Mouse (Mus musculus): ENCODE measurements around the gene Pik3cb. TPM values are rescaled to one million over a fixed set of nuclear protein-coding genes. Genes with fewer than 3 reads are reported as not detected.

The Pik3cb gene
- total RNA-seq, 1 experiment: 10.2 TPM

- TF ChIP-seq ZNF384 (IDR thresholded peaks at IDR 0.05; ENCODE audit: low read depth, low read length) (no peak), MAFK (IDR thresholded peaks at IDR 0.05; ENCODE audit: insufficient read depth, low read depth, low read length) (no peak), CHD2 (IDR thresholded peaks at IDR 0.05; ENCODE audit: low read depth, low read length) (no peak), ZC3H11A (IDR thresholded peaks at IDR 0.05; ENCODE audit: borderline replicate concordance, low read depth, low read length) (no peak), HCFC1 (IDR thresholded peaks at IDR 0.05; ENCODE audit: borderline replicate concordance, insufficient read depth, low read length) (no peak)
- Histone ChIP-seq H3K9ac (ENCODE audit: insufficient read depth, low read depth, low read length, poor library complexity, severe bottlenecking) (no peak overlapping the region), H3K4me1 (ENCODE audit: control insufficient read depth in 2 of 2, insufficient read depth in 2 of 2, low read length in 2 of 2, poor library complexity in 1 of 2) (peaks cover 0 to 5% of the 10 kb centered on the region in 2 experiments; a peak in 3 of 4 replicates), H3K27ac (ENCODE audit: insufficient read depth, low read depth, low read length, poor library complexity, severe bottlenecking) (no peak overlapping the region), H3K9me3 (ENCODE audit: control insufficient read depth, insufficient read depth, low read depth, low read length) (no peaks in the 10 kb centered on the region), H3K36me3 (ENCODE audit: control insufficient read depth, insufficient read depth, low read length, poor library complexity, severe bottlenecking) (peaks cover 5% of the 10 kb centered on the region; the same call in 1 of the 2 replicates), H3K4me3 (ENCODE audit: insufficient read depth in 1 of 2, low read depth in 1 of 2, low read length in 2 of 2, poor library complexity in 1 of 2, severe bottlenecking in 1 of 2) (no peak overlapping the region)
- DNase-seq (ENCODE audit: low read depth, low spot score): no peak
- in situ Hi-C loops (cut with MboI; ENCODE audit: low sequenced_read_pairs in 2 of 2, unreplicated experiment in 2 of 2): no loop called here
These were observed 41.8 kb downstream of the Pik3cb start for GRCm38 (mm10) chr9:99098482-99099129.

- Histone ChIP-seq H3K36me3 (ENCODE audit: control insufficient read depth, insufficient read depth, low read length, poor library complexity, severe bottlenecking) (peaks cover 5% of the 10 kb centered on the region; the same call in 1 of the 2 replicates), H3K9ac (ENCODE audit: insufficient read depth, low read depth, low read length, poor library complexity, severe bottlenecking) (no peak overlapping the region), H3K4me3 (ENCODE audit: insufficient read depth in 1 of 2, low read depth in 1 of 2, low read length in 2 of 2, poor library complexity in 1 of 2, severe bottlenecking in 1 of 2) (no peak overlapping the region), H3K9me3 (ENCODE audit: control insufficient read depth, insufficient read depth, low read depth, low read length) (no peaks in the 10 kb centered on the region), H3K27ac (ENCODE audit: insufficient read depth, low read depth, low read length, poor library complexity, severe bottlenecking) (no peak overlapping the region), H3K4me1 (ENCODE audit: control insufficient read depth in 2 of 2, insufficient read depth in 2 of 2, low read length in 2 of 2, poor library complexity in 1 of 2) (peaks cover 0 to 1% of the 10 kb centered on the region in 2 experiments; a peak in 1 of 4 replicates)
- no peak for TF ChIP-seq HCFC1 (IDR thresholded peaks at IDR 0.05; ENCODE audit: borderline replicate concordance, insufficient read depth, low read length)
- no peak for TF ChIP-seq ZNF384 (IDR thresholded peaks at IDR 0.05; ENCODE audit: low read depth, low read length)
- TF ChIP-seq CHD2 (IDR thresholded peaks at IDR 0.05; ENCODE audit: low read depth, low read length): no peak
- no peak for TF ChIP-seq MAFK (IDR thresholded peaks at IDR 0.05; ENCODE audit: insufficient read depth, low read depth, low read length)
- no peak for TF ChIP-seq ZC3H11A (IDR thresholded peaks at IDR 0.05; ENCODE audit: borderline replicate concordance, low read depth, low read length)
- in situ Hi-C loops (cut with MboI; ENCODE audit: low sequenced_read_pairs in 2 of 2, unreplicated experiment in 2 of 2): no loop called here
- no peak for DNase-seq (ENCODE audit: low read depth, low spot score)
These were observed 42.8 kb downstream of the Pik3cb start for GRCm38 (mm10) chr9:99097668-99098067.

GRCm38 (mm10) chr9:99095192-99095591 is 45.2 kb downstream of the Pik3cb start:
- Histone ChIP-seq H3K4me3 (ENCODE audit: insufficient read depth in 1 of 2, low read depth in 1 of 2, low read length in 2 of 2, poor library complexity in 1 of 2, severe bottlenecking in 1 of 2) (no peak overlapping the region), H3K4me1 (ENCODE audit: control insufficient read depth in 2 of 2, insufficient read depth in 2 of 2, low read length in 2 of 2, poor library complexity in 1 of 2) (0 out of 4 replicates have a peak, but pooled peaks cover 0 to 1% of the 10 kb centered on the region in 2 experiments), H3K36me3 (ENCODE audit: control insufficient read depth, insufficient read depth, low read length, poor library complexity, severe bottlenecking) (peaks cover 3% of the 10 kb centered on the region; the same call in 1 of the 2 replicates), H3K27ac (ENCODE audit: insufficient read depth, low read depth, low read length, poor library complexity, severe bottlenecking) (no peak overlapping the region), H3K9ac (ENCODE audit: insufficient read depth, low read depth, low read length, poor library complexity, severe bottlenecking) (no peak overlapping the region), H3K9me3 (ENCODE audit: control insufficient read depth, insufficient read depth, low read depth, low read length) (no peaks in the 10 kb centered on the region)
- no peak for DNase-seq (ENCODE audit: low read depth, low spot score)
- TF ChIP-seq ZC3H11A (IDR thresholded peaks at IDR 0.05; ENCODE audit: borderline replicate concordance, low read depth, low read length) (no peak), ZNF384 (IDR thresholded peaks at IDR 0.05; ENCODE audit: low read depth, low read length) (no peak), MAFK (IDR thresholded peaks at IDR 0.05; ENCODE audit: insufficient read depth, low read depth, low read length) (no peak), CHD2 (IDR thresholded peaks at IDR 0.05; ENCODE audit: low read depth, low read length) (no peak), HCFC1 (IDR thresholded peaks at IDR 0.05; ENCODE audit: borderline replicate concordance, insufficient read depth, low read length) (no peak)
- in situ Hi-C loops (cut with MboI; ENCODE audit: low sequenced_read_pairs in 2 of 2, unreplicated experiment in 2 of 2): no loop called here

GRCm38 (mm10) chr9:99090546-99090945 is 49.9 kb downstream of the Pik3cb start:
- Histone ChIP-seq H3K9me3 (ENCODE audit: control insufficient read depth, insufficient read depth, low read depth, low read length) (no peaks in the 10 kb centered on the region), H3K9ac (ENCODE audit: insufficient read depth, low read depth, low read length, poor library complexity, severe bottlenecking) (no peak overlapping the region), H3K36me3 (ENCODE audit: control insufficient read depth, insufficient read depth, low read length, poor library complexity, severe bottlenecking) (peaks cover 8% of the 10 kb centered on the region; the same call in 1 of the 2 replicates), H3K4me1 (ENCODE audit: control insufficient read depth in 2 of 2, insufficient read depth in 2 of 2, low read length in 2 of 2, poor library complexity in 1 of 2) (no peaks in the 10 kb centered on the region), H3K4me3 (ENCODE audit: insufficient read depth in 1 of 2, low read depth in 1 of 2, low read length in 2 of 2, poor library complexity in 1 of 2, severe bottlenecking in 1 of 2) (no peak overlapping the region), H3K27ac (ENCODE audit: insufficient read depth, low read depth, low read length, poor library complexity, severe bottlenecking) (no peak overlapping the region)
- no peak for DNase-seq (ENCODE audit: low read depth, low spot score)
- TF ChIP-seq MAFK (IDR thresholded peaks at IDR 0.05; ENCODE audit: insufficient read depth, low read depth, low read length) (no peak), ZC3H11A (IDR thresholded peaks at IDR 0.05; ENCODE audit: borderline replicate concordance, low read depth, low read length) (no peak), ZNF384 (IDR thresholded peaks at IDR 0.05; ENCODE audit: low read depth, low read length) (no peak)
- in situ Hi-C loops (cut with MboI; ENCODE audit: low sequenced_read_pairs in 2 of 2, unreplicated experiment in 2 of 2): no loop called here

Measured in ES-E14 (cell line).